Mouse (Mus musculus): ENCODE measurements around the gene Bcar3.

- TF ChIP-seq CTCF (IDR thresholded peaks at IDR 0.05; ENCODE audit: extremely low read depth, insufficient read length, insufficient replicate concordance, low read depth, low read length): no peak
- TF ChIP-seq POLR2A (IDR thresholded peaks at IDR 0.05; ENCODE audit: low read depth, low read length): no peak
Measured at GRCm38 (mm10) chr3:122511721-122512619, 218.0 kb downstream of the Bcar3 start.

Data from small intestine, adult 2 months (tissue).